Mouse (Mus musculus) retina, adult 2 months (tissue): ENCODE results near the gene Otx2.
"Not testable (repeated sequence)": the region's sequence is repeated elsewhere in the genome, so short reads cannot be mapped to it uniquely, and the experiment has no call there.

Experiments
- DNase-seq: peaks from one replicate; pipeline ENCODE4 v3.0.0-alpha.2; 2012; ENCODE audit warnings: low read depth, low spot score

The Otx2 gene

GRCm38 (mm10) chr14:48654551-48655072, 19.0 kb downstream of the Otx2 start:
- no peak for DNase-seq

- no peak for DNase-seq
Measured at GRCm38 (mm10) chr14:48653676-48654510, 19.7 kb downstream of the Otx2 start.

GRCm38 (mm10) chr14:48653081-48653480, 20.5 kb downstream of the Otx2 start:
- DNase-seq, result no peak

- no peak for DNase-seq
Measured at GRCm38 (mm10) chr14:48652256-48652655, 21.4 kb downstream of the Otx2 start.

- no peak for DNase-seq
Measured at GRCm38 (mm10) chr14:48651471-48652211, 22.0 kb downstream of the Otx2 start.

- DNase-seq, result no peak
Measured at GRCm38 (mm10) chr14:48641462-48642395, 31.9 kb downstream of the Otx2 start.

- no peak for DNase-seq
Measured at GRCm38 (mm10) chr14:48633141-48633540, 40.5 kb downstream of the Otx2 start.

GRCm38 (mm10) chr14:48632335-48632734, 41.3 kb downstream of the Otx2 start:
- no peak for DNase-seq

GRCm38 (mm10) chr14:48631486-48631885, 42.1 kb downstream of the Otx2 start:
- no peak for DNase-seq

- DNase-seq, result no peak
Measured at GRCm38 (mm10) chr14:48629404-48629803, 44.2 kb downstream of the Otx2 start.

GRCm38 (mm10) chr14:48626271-48626670, 47.3 kb downstream of the Otx2 start:
- no peak for DNase-seq

- no peak for DNase-seq
Measured at GRCm38 (mm10) chr14:48625331-48625694, 48.3 kb downstream of the Otx2 start.

GRCm38 (mm10) chr14:48624596-48625330, 48.9 kb downstream of the Otx2 start:
- DNase-seq, result no peak

- not testable (repeated sequence) for DNase-seq
Measured at GRCm38 (mm10) chr14:48622726-48623125, 50.9 kb downstream of the Otx2 start.

- DNase-seq, result no peak
Measured at GRCm38 (mm10) chr14:48616361-48616760, 57.3 kb downstream of the Otx2 start.

GRCm38 (mm10) chr14:48608641-48609310, 64.8 kb downstream of the Otx2 start:
- DNase-seq, result peak; percentile 58
